Mouse (Mus musculus): Measurements from ENCODE around the gene Sds. TPM values are rescaled to one million over a fixed set of nuclear protein-coding genes. Genes with fewer than 3 reads are reported as not detected.
"Not testable (repeated sequence)": the region's sequence is repeated elsewhere in the genome, so short reads cannot be mapped to it uniquely, and the experiment has no call there.

Gene Sds
- total RNA-seq, 2 experiments from 2014 or later, result not detected

DNA sequence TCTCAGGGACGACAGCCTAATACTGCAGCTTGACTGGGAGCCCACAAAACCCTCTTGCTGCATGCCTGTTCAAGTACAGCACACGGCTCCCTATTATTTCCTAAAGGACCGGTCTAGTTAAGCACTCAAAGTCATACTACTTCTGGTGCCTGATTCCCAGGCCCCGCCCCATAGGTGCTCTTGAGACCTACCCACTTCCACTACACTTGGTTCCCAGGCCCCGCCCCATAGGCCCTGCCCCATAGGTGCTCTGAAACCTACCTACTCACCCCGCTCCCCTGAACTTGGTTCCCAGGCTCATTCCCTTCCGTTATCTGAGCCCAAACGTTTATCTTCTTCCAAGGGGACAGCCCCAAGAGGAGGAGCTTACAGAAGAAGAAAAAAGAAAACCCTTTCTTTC, 11.5 kb downstream of the Sds start:
- no peak for DNase-seq (ENCODE audit: low spot score in 2 of 2)

DNA sequence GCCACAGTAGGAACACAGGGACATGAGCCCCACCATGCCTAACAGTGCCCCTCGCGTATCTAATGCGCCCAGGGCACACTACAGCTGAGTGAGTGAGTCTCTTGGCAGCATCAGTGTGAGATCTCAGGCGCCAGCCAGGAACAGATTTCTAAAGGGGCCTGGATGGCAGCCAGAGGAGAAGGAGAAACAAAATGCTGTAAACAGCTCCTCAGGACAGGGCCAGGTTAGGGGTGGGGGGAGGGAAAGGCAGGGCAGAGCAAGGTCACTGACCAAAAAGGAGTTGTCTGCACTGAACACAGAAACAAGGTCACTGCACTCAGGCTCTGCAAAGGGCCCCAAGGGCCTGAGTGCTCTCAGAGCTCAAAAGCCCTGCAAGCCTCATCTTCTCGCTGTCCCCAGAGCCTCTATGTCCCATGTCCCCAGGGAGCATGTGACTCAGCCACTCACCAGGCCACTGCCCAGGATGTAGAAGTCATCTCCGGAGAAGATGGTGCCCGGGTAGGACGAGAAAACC, 14.4 kb downstream of the Sds start:
- peak in 1 of 2 experiments; percentile 26 for DNase-seq (ENCODE audit: low spot score in 2 of 2)

DNA sequence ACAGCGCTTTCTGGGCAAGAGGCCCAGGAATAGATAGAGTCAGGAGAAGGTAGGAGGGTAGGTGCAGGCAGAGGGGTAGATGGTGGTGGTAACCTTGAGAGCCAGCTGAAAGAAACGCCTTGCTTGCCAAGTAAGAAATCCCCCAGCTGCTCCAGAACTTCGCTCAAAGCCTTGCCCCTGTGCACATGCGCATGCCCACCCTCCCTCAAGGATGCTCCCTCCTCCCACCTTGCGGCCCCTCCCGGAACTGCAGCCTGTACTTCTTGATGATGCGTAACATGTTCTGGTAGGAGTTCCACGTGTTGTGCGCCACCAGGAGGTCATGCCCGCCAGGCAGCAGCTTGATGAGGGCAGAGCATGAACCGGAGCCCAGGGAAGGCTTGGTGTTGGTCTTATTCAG, 16.1 kb downstream of the Sds start:
- peak; percentile 39 to 44 for DNase-seq (ENCODE audit: low spot score in 2 of 2)

DNA sequence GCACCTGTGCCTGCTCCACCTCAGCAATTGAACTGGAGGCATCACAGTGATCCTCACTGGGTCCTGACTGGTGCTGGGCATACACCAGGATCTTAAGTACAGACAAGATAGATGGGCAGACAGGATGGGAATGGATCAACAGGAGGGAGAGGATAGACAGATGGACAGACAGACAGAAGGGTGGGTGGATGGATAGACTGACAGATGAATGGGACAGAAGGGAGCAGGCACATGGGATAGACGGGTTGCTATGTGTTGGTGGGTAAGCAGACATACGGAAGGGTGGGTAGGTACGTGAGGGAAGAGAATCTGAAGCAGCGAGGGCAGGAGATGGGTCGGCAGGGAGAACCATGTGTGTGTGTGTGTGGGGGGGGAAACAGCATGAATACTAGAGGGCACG, 17.1 kb downstream of the Sds start:
- no peak for DNase-seq (ENCODE audit: low spot score in 2 of 2)

DNA sequence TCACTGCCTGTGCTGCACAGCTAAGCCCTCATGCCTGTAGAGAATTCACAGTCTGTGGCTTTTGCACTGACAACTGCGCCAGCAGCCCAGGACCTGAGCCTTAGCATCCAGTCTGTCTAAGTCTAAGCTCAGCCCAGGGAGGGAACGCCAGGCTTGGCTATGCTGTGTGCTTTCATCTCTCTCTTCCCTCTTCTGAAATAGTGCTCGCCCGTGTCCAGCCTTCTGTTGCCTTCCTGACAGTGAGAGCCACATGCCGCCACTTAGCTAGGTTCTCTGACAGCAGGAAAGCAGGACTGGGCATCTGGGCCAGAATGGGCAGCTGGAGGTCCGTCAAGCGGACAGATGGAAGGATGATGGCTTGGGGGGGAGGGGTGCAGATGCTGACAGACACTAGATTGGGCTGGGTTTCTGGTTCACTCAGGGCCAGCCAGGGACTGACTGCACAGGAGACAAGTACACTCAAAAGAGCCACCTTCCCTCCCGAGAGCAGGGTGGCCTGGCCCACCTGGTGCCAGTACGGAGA, 17.6 kb downstream of the Sds start:
- no peak for DNase-seq (ENCODE audit: low spot score in 2 of 2)

DNA sequence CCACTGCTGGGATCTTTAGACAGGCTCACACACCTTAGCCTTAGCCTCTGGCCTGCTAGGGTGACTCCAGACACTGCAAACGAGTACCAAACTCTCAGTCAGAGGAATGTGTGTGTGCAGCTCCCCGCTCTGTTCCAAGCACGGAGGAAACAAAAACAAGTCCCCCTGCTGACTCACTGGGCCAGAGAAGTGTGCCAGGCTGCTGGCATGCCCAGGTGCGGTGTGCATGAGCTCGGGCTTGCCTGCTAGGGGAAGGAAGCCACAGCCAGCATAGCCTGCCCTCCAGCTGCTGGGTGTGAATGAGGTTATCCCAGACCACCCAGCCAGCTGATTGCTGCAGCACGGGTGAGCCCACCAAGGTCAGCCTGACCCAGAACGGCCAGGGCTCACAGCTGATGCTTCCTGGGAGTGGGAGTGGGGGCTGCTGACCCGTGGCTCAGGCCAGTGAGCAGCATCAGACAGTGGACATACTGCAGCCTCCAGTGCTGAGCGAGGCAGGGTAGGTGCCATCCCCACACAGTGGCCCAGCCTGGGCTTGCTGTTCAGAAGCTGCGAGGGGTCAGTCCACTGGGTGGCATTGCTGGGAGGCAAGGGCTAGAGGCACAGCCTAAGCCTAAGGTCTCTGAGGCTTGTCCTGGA, 18.9 kb downstream of the Sds start:
- peak in 1 of 2 experiments; percentile 25 for DNase-seq (ENCODE audit: low spot score in 2 of 2)

DNA sequence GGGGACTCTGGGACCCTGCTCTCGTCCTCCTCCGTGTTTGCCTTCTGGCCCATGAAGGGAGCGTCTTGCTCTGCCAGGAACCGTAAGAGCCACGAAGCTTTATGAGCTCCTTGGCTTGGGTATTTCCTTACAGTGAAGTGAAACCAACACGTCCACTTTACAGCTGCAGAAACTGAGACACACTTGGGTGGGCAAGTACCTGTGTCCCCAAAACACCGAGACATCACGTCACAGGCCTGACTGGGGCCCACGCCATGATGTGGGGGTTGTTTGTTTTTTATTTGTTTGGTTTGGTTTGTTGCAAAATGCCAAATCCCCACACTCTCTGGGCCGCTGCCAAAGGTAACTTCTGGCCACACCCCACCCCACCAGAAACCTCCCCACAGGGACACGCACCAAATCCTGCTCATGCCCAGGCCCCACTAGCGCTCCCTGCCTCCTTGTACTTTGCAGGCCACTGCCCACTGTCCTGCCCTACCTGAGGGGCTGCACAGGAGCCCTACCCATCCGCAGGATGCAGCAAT, 19.4 kb downstream of the Sds start:
- DNase-seq (ENCODE audit: low spot score in 2 of 2), result no peak

DNA sequence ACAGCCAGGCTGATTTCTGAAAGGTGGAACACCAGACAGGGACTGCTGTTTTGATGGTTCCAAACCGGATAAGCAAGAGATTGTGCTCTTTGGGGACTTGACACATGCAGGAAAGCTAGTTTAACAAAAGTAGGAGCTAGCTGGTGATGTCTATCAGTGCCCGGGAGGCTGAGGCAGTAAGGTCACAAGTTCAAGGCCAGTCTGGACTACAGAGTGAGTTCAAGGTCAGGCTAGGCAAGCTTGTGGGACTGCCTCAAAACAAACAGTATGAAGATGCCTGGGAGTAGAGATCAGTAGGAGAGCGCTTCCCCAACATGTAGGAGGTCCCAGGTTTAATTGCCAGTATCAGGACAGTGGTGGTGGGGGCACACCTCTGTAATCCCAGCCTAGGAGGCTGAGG, 20.7 kb downstream of the Sds start:
- no peak for DNase-seq (ENCODE audit: low spot score in 2 of 2)

DNA sequence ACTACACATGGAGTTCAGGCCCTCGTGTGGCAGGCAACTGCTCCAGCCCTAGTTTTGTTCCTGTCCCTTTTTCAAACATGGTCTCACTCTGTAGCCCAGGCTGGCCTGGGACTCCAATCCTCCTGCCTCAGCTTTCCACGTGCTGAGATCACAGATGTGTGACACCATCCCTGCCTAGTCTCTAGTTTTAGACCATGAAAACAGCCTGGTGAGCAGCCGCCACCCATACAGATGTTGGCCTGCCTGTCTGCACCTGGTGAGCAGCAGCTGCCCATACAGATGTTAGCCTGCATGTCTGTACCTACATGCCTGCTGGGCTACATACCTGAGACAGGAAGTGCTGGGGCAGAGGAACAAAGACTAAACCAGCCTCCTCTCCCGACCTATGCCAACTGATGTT, 22.9 kb downstream of the Sds start:
- no peak for DNase-seq (ENCODE audit: low spot score in 2 of 2)

DNA sequence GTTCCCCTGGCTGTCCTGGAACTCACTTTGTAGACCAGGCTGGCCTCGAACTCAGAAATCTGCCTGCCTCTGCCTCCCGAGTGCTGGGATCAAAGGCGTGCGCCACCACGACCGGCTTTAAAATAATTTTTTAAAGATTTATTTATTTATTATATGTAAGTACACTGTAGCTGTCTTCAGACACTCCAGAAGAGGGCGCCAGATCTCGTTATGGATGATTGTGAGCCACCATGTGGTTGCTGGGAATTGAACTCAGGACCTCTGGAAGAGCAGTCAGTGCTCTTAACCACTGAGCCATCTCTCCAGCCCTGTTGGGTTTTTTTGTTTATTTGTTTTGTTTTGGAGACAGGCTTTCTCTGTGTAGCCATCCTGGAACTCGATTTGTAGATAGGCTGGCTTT, 24.3 kb downstream of the Sds start:
- not testable (repeated sequence) for DNase-seq (ENCODE audit: low spot score in 2 of 2)

DNA sequence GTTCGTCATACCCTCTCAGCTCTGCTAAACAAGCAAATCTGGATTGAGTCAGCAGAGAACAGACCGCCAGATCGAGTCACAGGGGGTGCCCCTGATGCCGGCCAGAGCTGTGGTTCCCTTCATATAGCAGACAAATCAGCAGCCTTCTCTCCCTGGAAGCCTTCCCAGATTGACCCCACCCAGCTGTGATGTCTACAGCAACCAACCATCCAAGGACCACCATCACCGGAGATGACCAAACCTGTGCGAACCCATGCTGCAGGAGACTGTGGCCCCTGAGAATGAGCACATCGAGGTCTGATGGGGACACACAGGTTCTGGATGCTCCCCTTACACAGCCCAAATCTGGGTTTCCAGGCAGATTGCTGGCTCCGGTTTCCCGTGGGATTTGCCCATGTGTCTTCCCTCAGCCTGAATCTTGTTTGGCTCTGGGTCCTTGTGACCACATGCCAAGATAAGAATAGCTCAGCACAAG, 25.9 kb downstream of the Sds start:
- peak; percentile 31 to 40 for DNase-seq (ENCODE audit: low spot score in 2 of 2)

DNA sequence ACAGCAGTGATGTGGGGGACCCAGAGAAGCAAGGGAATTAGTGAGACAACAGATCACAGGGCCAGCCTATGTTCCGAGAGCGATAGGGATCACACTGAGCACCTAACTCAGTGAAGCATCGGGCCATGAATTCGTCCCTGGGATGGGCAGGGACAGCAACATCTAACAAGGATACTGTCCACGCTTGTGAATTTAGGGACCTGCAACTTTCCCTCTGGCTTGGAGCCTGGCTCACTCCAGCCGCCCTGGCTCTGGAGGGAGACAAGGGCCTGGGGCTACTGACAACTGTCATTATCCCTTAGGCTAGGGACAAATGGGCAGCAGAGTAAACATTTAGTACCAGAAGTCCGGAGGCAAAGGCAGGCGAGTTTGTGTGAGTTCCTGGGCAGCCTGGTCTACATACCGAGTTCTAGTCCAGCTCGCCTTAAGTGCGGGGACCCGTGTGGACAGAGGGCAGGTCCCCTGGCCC, 26.4 kb downstream of the Sds start:
- peak in 1 of 2 experiments; percentile 26 for DNase-seq (ENCODE audit: low spot score in 2 of 2)

DNA sequence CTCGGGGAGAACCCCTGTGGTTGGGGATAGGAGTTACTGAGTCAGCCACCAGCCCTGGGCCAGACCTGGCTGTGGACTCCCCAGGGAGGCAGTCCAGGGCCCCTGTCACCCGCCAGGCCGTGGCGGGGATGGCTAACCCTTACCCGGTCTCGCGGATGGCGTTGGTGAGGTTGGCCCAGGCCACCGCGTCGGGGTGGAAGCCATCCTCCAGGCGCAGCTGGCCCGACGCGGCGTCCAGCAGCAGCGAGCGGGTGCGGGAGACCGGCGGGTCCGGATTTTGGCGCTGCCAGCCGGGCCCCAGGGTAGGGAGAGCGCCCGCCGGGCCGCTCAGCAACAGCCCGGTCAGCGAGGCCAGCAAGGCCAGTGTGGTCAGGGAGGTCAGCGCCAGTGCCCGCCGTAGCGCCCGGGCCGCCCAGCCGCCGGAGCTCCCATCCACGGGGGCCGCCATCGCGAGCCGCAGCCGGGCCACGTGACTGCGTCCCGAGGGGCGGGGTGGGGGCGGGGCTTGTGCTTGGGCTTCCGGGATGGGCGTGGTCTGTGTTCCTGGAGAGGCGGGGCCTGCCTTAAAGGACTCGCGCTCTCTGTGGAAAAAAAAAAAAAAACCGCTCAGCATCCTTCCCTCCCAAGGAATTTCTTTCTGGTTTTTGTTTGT, 26.9 kb downstream of the Sds start, which contains the start of gene Plbd2:
Gene Plbd2, minus strand, starts transcription at position 482 of the 652 bp plus-strand sequence.
- DNase-seq (ENCODE audit: low spot score in 2 of 2), result peak; percentile 77 to 82

DNA sequence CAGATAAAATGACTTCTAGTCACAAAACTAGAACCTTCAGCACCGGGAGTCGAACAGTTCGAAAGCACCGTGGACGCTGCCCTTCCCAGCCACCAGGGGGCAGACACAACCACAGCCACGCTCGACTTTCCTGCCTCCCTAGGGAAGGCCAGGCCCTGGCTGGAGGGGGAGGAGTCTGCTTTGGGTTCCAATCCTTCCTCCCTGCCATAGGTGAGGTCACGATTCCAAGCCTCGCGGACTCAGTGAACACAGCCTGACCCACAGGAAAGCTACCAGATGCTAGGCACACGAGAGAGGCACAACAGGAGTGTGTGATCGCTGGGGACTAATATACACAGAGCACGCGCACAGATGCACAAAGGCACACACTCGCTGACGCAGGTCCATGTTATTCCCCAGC, 29.0 kb downstream of the Sds start:
- peak; percentile 74 to 77 for DNase-seq (ENCODE audit: low spot score in 2 of 2)

DNA sequence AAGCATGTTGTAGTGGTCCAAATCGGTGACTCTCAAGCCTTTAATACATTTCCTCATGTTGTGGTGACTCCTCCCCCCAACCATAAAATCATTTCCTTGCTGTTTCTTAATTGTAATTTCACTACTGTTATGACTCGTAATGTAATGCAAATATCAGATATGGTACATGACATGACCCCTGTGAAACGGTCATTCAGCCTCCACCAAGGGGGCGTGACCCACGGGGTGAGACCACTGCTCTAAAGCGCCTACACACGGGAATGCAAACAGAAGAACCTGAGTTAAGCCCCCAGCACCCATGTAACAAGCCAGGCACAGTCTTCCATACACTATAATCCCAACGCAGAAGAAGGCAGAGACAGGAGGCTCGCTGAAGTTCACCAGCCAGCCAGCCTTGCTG, 29.5 kb downstream of the Sds start:
- DNase-seq (ENCODE audit: low spot score in 2 of 2), result no peak

DNA sequence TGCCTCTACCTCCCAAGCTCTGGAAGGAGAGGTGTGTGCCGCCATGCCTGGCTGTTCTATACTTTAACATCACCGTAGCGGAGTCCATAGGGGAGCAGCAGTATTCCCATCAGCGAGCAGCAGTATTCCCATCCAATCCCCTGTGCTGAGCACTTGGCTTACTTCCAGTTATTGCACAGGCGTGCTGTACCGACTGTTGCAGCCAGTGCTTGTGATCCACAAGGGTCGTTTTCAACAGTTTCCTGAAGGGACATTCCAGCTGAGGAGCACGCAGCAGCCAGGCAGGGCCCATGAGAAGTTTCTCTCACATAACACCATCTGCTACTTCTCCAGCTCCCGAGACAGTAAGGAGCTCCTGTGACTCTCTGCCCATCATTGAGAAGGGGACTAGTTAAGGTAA, 30.2 kb downstream of the Sds start:
- DNase-seq (ENCODE audit: low spot score in 2 of 2), result no peak

DNA sequence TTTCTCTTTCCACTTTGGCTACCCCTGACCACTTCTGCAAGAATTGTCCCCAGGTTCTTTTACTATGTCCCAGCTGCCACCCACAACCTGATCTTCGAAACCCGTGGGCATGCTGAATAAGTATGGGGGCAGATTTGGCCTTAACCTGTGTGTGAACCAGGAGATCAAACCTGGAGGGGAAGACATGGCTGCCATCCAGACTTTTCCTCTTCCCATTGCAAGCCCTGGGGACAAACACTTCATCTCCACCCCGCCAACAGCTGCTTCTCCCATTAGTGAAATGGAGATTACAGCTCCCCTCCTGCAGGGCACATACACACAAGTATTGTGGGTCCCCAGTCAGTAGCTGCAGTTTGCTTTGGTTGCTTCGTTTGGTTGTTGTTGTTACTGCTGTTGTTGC, 31.0 kb downstream of the Sds start:
- no peak for DNase-seq (ENCODE audit: low spot score in 2 of 2)

DNA sequence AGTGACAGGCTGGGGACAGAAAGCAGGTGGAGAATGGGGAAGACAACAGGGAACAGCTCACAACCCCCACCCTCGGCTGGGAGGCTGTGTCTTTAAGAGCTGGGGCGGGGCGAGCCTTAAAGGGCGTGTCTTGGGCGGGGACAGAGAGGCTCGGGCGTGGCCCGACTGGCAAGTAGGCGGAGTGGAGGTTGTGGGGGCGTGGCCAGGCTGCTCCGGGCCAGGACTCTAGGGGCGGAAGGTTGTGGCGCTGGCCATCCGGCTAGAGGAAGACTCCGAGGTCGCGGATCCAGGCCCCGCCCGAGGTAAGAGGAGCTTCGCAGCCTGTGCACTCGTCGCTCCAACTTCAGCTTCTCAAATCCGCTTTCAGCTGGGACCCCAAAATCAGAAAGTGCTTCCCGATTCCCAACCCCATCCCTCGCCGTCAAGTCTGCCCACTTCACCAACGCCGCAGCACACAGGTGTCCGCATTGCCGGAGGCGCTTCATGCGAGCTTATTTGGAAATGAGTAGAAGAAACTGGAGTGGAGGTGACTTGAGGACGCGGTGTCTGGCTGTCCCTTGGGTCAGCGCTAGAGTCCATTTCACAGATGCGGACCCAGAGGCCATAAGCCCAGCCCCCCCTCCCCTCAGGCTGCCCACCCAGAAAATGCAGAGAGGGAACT, 34.8 kb downstream of the Sds start, which contains the start of gene Slc8b1:
Gene Slc8b1, plus strand, starts transcription at position 187 of the 661 bp plus-strand sequence.
- DNase-seq (ENCODE audit: low spot score in 2 of 2), result peak; percentile 74 to 80

DNA sequence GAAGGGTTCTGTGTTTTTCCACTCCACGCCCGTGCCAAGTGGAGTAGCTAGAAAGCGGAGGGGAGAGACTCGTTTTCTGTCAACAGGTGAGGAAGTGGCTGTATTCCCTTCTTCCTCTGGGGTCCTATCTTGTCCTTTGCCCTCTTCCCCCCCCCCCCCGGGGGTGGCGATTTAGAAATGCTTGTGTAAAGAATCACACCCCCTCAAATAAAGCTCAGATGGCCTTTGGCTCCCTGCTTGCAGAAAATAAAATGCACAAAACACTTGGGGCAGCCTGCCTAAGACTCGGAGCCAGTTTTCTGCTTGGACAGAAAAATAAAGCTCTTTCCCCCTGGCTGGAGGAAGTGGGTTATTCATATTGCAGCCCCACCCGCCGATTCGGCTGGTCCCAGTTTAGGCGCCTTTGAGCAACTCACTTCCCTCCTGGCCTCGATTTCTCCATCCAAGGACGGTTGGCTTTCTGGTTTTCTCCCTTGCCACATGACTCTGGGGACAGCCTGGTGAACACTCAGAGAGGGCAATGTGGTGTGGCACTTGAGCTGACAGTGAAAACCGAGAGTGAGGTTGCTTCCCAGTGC, 35.4 kb downstream of the Sds start:
- DNase-seq (ENCODE audit: low spot score in 2 of 2), result no peak

DNA sequence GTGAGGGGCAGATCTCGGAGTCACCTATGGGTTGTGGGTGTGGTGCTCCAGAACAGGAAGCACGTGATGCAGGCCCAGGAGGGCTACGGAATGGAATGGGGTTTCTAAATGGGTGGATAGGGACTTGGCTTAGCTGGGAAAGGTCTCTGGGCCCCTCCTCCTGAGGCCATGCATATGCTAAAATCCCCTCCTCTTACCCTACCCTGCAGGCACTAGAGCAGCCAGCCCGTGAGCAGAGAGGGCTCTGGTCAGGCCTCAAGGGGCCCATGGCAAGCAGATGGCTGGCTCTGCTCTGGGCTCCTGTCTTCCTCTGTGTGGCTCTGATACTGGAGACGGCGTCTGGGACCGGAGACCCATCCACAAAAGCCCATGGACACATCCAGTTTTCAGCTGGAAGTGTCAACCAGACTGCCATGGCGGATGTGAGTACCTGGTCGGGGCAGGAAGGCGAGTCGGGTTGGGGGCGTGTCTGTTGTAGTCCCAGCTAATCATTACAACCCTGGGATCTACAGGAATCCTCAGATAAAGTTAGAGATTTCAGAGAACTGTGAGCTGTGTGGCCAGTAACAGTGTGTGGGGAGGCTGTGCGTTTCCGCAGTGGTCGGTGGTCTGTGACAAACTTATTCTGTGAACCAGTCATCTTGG, 36.7 kb downstream of the Sds start:
- no peak for DNase-seq (ENCODE audit: low spot score in 2 of 2)
